Mouse (Mus musculus): ENCODE measurements around the gene Nop16.

Nop16 gene

GRCm38 (mm10) chr13:54559656-54560055, 30.2 kb downstream of the Nop16 start:
- DNase-seq (ENCODE audit: low read depth): no peak

GRCm38 (mm10) chr13:54557652-54558051, 32.2 kb downstream of the Nop16 start:
- DNase-seq (ENCODE audit: low read depth): no peak

DNA sequence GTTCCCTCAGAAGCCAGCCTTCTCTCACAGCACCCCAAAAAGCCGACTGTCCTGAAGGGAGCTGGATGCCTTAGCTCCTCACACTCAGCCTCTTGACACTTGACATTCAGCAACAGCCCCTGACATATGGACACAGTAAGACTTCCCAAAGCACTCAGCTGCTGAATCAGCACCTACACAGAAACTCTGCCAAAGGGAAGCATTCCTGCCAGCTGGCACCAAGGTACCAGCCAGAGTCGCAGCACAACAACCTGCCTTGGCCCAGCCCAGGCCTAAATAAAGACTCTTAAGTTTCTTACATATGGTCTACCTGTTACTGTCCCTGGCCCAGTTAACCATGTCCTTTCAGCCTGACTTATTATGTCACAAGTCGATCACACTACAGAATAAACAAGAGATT, 33.1 kb downstream of the Nop16 start:
- no peak for DNase-seq (ENCODE audit: low read depth)

DNA sequence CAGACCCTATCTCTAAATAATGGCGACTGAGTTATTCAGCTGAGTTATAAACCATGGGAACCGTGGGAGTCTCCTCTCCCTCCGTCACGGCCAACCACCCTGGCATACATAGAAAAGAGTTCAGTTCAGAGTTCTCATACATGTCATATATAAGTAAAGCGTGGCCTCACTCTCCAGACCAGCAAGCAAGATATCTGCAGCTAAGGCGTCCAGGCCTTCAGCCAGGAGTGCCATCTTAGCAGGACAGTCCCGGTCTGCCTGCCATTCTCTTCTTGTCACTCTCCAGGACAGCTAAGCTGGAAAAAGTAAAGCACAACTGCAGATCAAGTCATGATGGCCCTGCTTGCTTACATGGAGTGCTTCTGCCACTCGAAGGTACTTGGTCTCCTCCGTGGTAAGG, 33.7 kb downstream of the Nop16 start:
- DNase-seq (ENCODE audit: low read depth): no peak

GRCm38 (mm10) chr13:54548036-54548435, 41.9 kb downstream of the Nop16 start:
- no peak for DNase-seq (ENCODE audit: low read depth)
